Mouse (Mus musculus) left cerebral cortex, adult 8-10 months (tissue): ENCODE data around the gene Samd4b. TPM values are rescaled to one million over a fixed set of nuclear protein-coding genes. Genes with fewer than 3 reads are reported as not detected.

ENCODE experiments used
- DNase-seq, 2 experiments: peaks; one replicate each; pipeline ENCODE4 v3.0.0; 2022; ENCODE audit warnings: low spot score in 2 of 2
- total RNA-seq, 4 experiments: library from RNA; stranded (reverse); gene quantifications; 2 replicates each; pipeline ENCODE4 v1.2.4; 2022

The Samd4b gene
- total RNA-seq, 4 experiments from 2014 or later: 58.2 to 70.1 (median 61.7) TPM

- DNase-seq: no peak
These were observed 149.8 kb downstream of the Samd4b start for GRCm38 (mm10) chr7:28447865-28448820.

GRCm38 (mm10) chr7:28447101-28447830, 150.7 kb downstream of the Samd4b start:
- DNase-seq: no peak

GRCm38 (mm10) chr7:28446446-28446845, 151.5 kb downstream of the Samd4b start:
- peak in 1 of 2 experiments; percentile 92 for DNase-seq

GRCm38 (mm10) chr7:28444344-28444974, 153.5 kb downstream of the Samd4b start:
- DNase-seq: no peak

- DNase-seq: no peak
These were observed 155.3 kb downstream of the Samd4b start for GRCm38 (mm10) chr7:28442688-28443087.

- DNase-seq: no peak
These were observed 156.0 kb downstream of the Samd4b start for GRCm38 (mm10) chr7:28441776-28442485.

- no peak for DNase-seq
These were observed 157.2 kb downstream of the Samd4b start for GRCm38 (mm10) chr7:28440739-28441138.

GRCm38 (mm10) chr7:28438771-28439170, 159.2 kb downstream of the Samd4b start:
- DNase-seq: no peak

GRCm38 (mm10) chr7:28437964-28438363, 160.0 kb downstream of the Samd4b start:
- DNase-seq: no peak

- DNase-seq: peak in 1 of 2 experiments; percentile 62
These were observed 160.9 kb downstream of the Samd4b start, which contains the start of gene Gmfg for GRCm38 (mm10) chr7:28436932-28437570. TSS of gene Gmfg (plus strand) at chr7:28437447.

- peak; percentile 99 to 100 for DNase-seq
These were observed 161.6 kb downstream of the Samd4b start for GRCm38 (mm10) chr7:28436271-28436904.

- peak in 1 of 2 experiments; percentile 42 for DNase-seq
These were observed 162.2 kb downstream of the Samd4b start for GRCm38 (mm10) chr7:28435660-28436259.

- no peak for DNase-seq
These were observed 165.7 kb downstream of the Samd4b start for GRCm38 (mm10) chr7:28432252-28432651.

- no peak for DNase-seq
These were observed 167.4 kb downstream of the Samd4b start for GRCm38 (mm10) chr7:28430512-28430911.

GRCm38 (mm10) chr7:28427738-28428137, 170.2 kb downstream of the Samd4b start:
- DNase-seq: no peak

GRCm38 (mm10) chr7:28423018-28423417, 174.9 kb downstream of the Samd4b start:
- DNase-seq: no peak

- DNase-seq: no peak
These were observed 178.5 kb downstream of the Samd4b start for GRCm38 (mm10) chr7:28419416-28419815.

- DNase-seq: no peak
These were observed 179.8 kb downstream of the Samd4b start for GRCm38 (mm10) chr7:28418096-28418670.

GRCm38 (mm10) chr7:28417368-28417767, 180.6 kb downstream of the Samd4b start:
- no peak for DNase-seq
